8 mouse cellular contexts compared by ENCODE assay signal in genomic region chr15:85625666-85626279, GRCm38 (mm10). TPM values are rescaled to one million over a fixed set of nuclear protein-coding genes. Genes with fewer than 3 reads are reported as not detected.
DNase-seq lines count a peak whose midpoint lies in the region; ATAC-seq and TF ChIP-seq lines count a peak whose summit lies in the region.

No protein-coding gene starts in this region.

- peaks cover 40% of the 10 kb centered on the region for H3K27me3 ChIP-seq in forebrain, embryonic 11.5 days (ENCODE audit: control insufficient read depth, insufficient read depth, low read length)
- H3K27me3 ChIP-seq in hindbrain, embryonic 14.5 days (ENCODE audit: control insufficient read depth, insufficient read depth, low read length), result no peaks in the 10 kb centered on the region
- H3K27me3 ChIP-seq in small intestine, adult 2 months (ENCODE audit: control insufficient read depth, insufficient read depth, low read length), result no peaks in the 10 kb centered on the region

- DNase-seq in ovary, postnatal 36 days (ENCODE audit: low spot score), result peak; percentile 68
- no peak for DNase-seq in ovary, postnatal 14 days (ENCODE audit: low spot score)
- peak; percentile 78 for DNase-seq in forebrain, embryonic 11.5 days (ENCODE audit: low spot score)
- DNase-seq in hindbrain, embryonic 14.5 days (ENCODE audit: low spot score), result peak; percentile 65
- DNase-seq in left cerebral cortex, adult 2 months (ENCODE audit: extremely low spot score in 1 of 2, low spot score in 2 of 2), result peak; percentile 58 to 72
- peak; percentile 50 for DNase-seq in lung, postnatal 25 days (ENCODE audit: low spot score)
- DNase-seq in thymus, adult 18-20 months, result no peak

- intact Hi-C loops in left cerebral cortex, adult 2 months (cut with DNase I), result no loop called here

- no peak overlapping the region for H3K27ac ChIP-seq in forebrain, embryonic 11.5 days (ENCODE audit: low read depth, low read length)
- H3K27ac ChIP-seq in hindbrain, embryonic 14.5 days, result peak overlapping the region; percentile 72
- peak overlapping the region; percentile 38 for H3K27ac ChIP-seq in left cerebral cortex, adult 2 months
- H3K27ac ChIP-seq in small intestine, adult 2 months (ENCODE audit: insufficient read depth, low read depth, low read length), result no peak overlapping the region

- TF ChIP-seq CTCF in left cerebral cortex, adult 2 months (IDR thresholded peaks at IDR 0.05), result peak; percentile 20
- no peak for TF ChIP-seq CTCF in small intestine, adult 2 months (IDR thresholded peaks at IDR 0.05; ENCODE audit: extremely low read depth, insufficient read length, insufficient replicate concordance, low read depth, low read length)

- H3K4me2 ChIP-seq in forebrain, embryonic 11.5 days (ENCODE audit: low read depth, low read length, severe bottlenecking), result peak overlapping the region; percentile 70
- H3K4me2 ChIP-seq in hindbrain, embryonic 14.5 days (replicated peaks), result peak overlapping the region; percentile 77

- no peaks in the 10 kb centered on the region; the same call in 1 of the 2 replicates for H3K9me3 ChIP-seq in forebrain, embryonic 11.5 days (ENCODE audit: control insufficient read depth, low read length)
- no peaks in the 10 kb centered on the region for H3K9me3 ChIP-seq in hindbrain, embryonic 14.5 days (ENCODE audit: control insufficient read depth, low read length)

- WGBS in forebrain, embryonic 11.5 days, result 2% methylated on average over 65 of the region's 68 CpGs
- under 1% methylated on average over 67 of the region's 68 CpGs for WGBS in hindbrain, embryonic 14.5 days
- 4% methylated on average over 66 of the region's 68 CpGs for WGBS in small intestine, adult 2 months

- peak overlapping the region; percentile 67 for H3K9ac ChIP-seq in forebrain, embryonic 11.5 days (ENCODE audit: low read length)
- peak overlapping the region; percentile 68 for H3K9ac ChIP-seq in hindbrain, embryonic 14.5 days

- H3K4me3 ChIP-seq in forebrain, embryonic 11.5 days (ENCODE audit: low read depth, low read length), result peak overlapping the region; percentile 32
- peak overlapping the region; percentile 41 for H3K4me3 ChIP-seq in hindbrain, embryonic 14.5 days (replicated peaks; ENCODE audit: low read length)
- H3K4me3 ChIP-seq in left cerebral cortex, adult 2 months, result peak overlapping the region; percentile 54
- H3K4me3 ChIP-seq in small intestine, adult 2 months (ENCODE audit: low read depth, low read length), result peak overlapping the region; percentile 67

- TF ChIP-seq POLR2A in small intestine, adult 2 months (IDR thresholded peaks at IDR 0.05; ENCODE audit: low read depth, low read length), result no peak

- 0 out of 2 replicates have a peak, but pooled peaks cover 6% of the 10 kb centered on the region for H3K4me1 ChIP-seq in forebrain, embryonic 11.5 days (replicated peaks; ENCODE audit: control insufficient read depth, insufficient read depth, low read length)
- 0 out of 2 replicates have a peak, but pooled peaks cover 4% of the 10 kb centered on the region for H3K4me1 ChIP-seq in hindbrain, embryonic 14.5 days (replicated peaks; ENCODE audit: control insufficient read depth, insufficient read depth, low read length)
- H3K4me1 ChIP-seq in small intestine, adult 2 months (ENCODE audit: control insufficient read depth, insufficient read depth, insufficient read length, low read length), result peaks cover 3% of the 10 kb centered on the region

- ATAC-seq in forebrain, embryonic 11.5 days (replicated peaks; ENCODE audit: low FRiP score), result peak; percentile 83
- peak; percentile 90 for ATAC-seq in hindbrain, embryonic 14.5 days (ENCODE audit: low FRiP score)

- no peaks in the 10 kb centered on the region for H3K36me3 ChIP-seq in forebrain, embryonic 11.5 days (ENCODE audit: control insufficient read depth, insufficient read depth, low read length)
- no peaks in the 10 kb centered on the region for H3K36me3 ChIP-seq in hindbrain, embryonic 14.5 days (replicated peaks; ENCODE audit: control insufficient read depth, insufficient read depth)
- H3K36me3 ChIP-seq in small intestine, adult 2 months (ENCODE audit: control insufficient read depth, insufficient read depth, low read length), result no peaks in the 10 kb centered on the region

RNA-seq across cellular contexts. Expression of gene Wnt7b, which starts 43.5 kb away (rescaled TPM):
- 146 and 153 TPM in 2 replicates for polyA plus RNA-seq in forebrain, embryonic 11.5 days (2014; fragmentation: Nextera tagmentation; extraction: Ambion mirVana)
- 28.1 and 30.8 TPM in 2 replicates for polyA plus RNA-seq in hindbrain, embryonic 14.5 days (2014; fragmentation: Nextera tagmentation; extraction: Ambion mirVana)
- total RNA-seq in left cerebral cortex, adult 2 months (2021), result 10 to 100 TPM; 33.8 to 35.5 TPM
- 0.14 TPM in 1 of 2 replicates, not detected in the other for polyA plus RNA-seq in small intestine, adult 2 months (2012; rRNA removed)

Comparison
In these comparisons a context has a peak if more than half of its experiments do, and no peak if none do; other contexts are left out.
1. DNase-seq: peak in ovary, postnatal 36 days (single experiment), forebrain, embryonic 11.5 days (single experiment), hindbrain, embryonic 14.5 days (single experiment), left cerebral cortex, adult 2 months (2 of 2) and lung, postnatal 25 days (single experiment); none in ovary, postnatal 14 days (single experiment) and thymus, adult 18-20 months (0 of 2).
2. H3K27ac ChIP-seq: peak in hindbrain, embryonic 14.5 days (single experiment) and left cerebral cortex, adult 2 months (single experiment); none in forebrain, embryonic 11.5 days (single experiment) and small intestine, adult 2 months (single experiment).
3. RNA of gene Wnt7b, which starts 43.5 kb away (polyA plus RNA-seq): 146 to 153 TPM in forebrain, embryonic 11.5 days and 28.1 to 30.8 TPM in hindbrain, embryonic 14.5 days; 0.14 TPM in small intestine, adult 2 months; every median in the first group is over 10 times any median in the second.
4. Peak in every context shown above with its lines, with median percentiles within 50 percentile points of each other: H3K4me3 ChIP-seq.